ENCODE assay signal across 15 mouse cellular contexts in genomic region chr6:134120227-134120626, GRCm38 (mm10).
A peak's percentile ranks its signal among the peaks of the same experiment; 100 is the strongest.
DNase-seq lines count a peak whose midpoint lies in the region; ATAC-seq and TF ChIP-seq lines count a peak whose summit lies in the region.
"Had no signal": no experiment of that assay in that cellular context is flagged by ENCODE, and none has a peak within 500 bp of the region (broad histone marks: within the 10 kb centered on the region; RNA-seq: fewer than 3 reads in every experiment).

No protein-coding gene starts in this region.

- TF ChIP-seq POLR2A in limb, embryonic 14.5 days (IDR thresholded peaks at IDR 0.05; ENCODE audit: borderline replicate concordance, extremely low read depth, insufficient read depth, insufficient read length), result no peak

- H3K79me2 ChIP-seq in macrophage (ENCODE audit: inconsistent target), result peaks cover 85% of the 10 kb centered on the region

- no peak overlapping the region for H3K4me3 ChIP-seq in embryonic facial prominence, embryonic 13.5 days
- H3K4me3 ChIP-seq in embryonic facial prominence, embryonic 10.5 days, result no peak overlapping the region
- H3K4me3 ChIP-seq in limb, embryonic 14.5 days (replicated peaks; ENCODE audit: low read length), result no peak overlapping the region
- no peak overlapping the region for H3K4me3 ChIP-seq in limb, embryonic 10.5 days
- no peak overlapping the region for H3K4me3 ChIP-seq in macrophage (ENCODE audit: inconsistent target)
- no peak overlapping the region for H3K4me3 ChIP-seq in hindbrain, embryonic 14.5 days (replicated peaks; ENCODE audit: low read length)
- H3K4me3 ChIP-seq: midbrain, embryonic 13.5 days had no signal

- WGBS in embryonic facial prominence, embryonic 13.5 days, result 76% methylated on average over 4 of the region's 4 CpGs
- 82% methylated on average over 4 of the region's 4 CpGs for WGBS in embryonic facial prominence, embryonic 10.5 days
- 76% methylated on average over 4 of the region's 4 CpGs for WGBS in limb, embryonic 14.5 days
- WGBS in limb, embryonic 10.5 days, result 85% methylated on average over 4 of the region's 4 CpGs
- 24% methylated on average over 4 of the region's 4 CpGs for WGBS in macrophage (ENCODE audit: missing documents)
- 91% methylated on average over 4 of the region's 4 CpGs for WGBS in hindbrain, embryonic 14.5 days

- H3K27ac ChIP-seq in embryonic facial prominence, embryonic 13.5 days, result 0 out of 2 replicates have a peak overlapping the region, but pooled peaks have one; percentile 81
- H3K27ac ChIP-seq in embryonic facial prominence, embryonic 10.5 days (replicated peaks), result no peak overlapping the region
- H3K27ac ChIP-seq in limb, embryonic 14.5 days (replicated peaks; ENCODE audit: low read depth, low read length), result 0 out of 2 replicates have a peak overlapping the region, but pooled peaks have one; percentile 19
- no peak overlapping the region for H3K27ac ChIP-seq in limb, embryonic 10.5 days
- H3K27ac ChIP-seq in macrophage, result peak overlapping the region; percentile 59
- H3K27ac ChIP-seq in hindbrain, embryonic 14.5 days, result no peak overlapping the region
- H3K27ac ChIP-seq: hindbrain, postnatal 0 days; midbrain, embryonic 13.5 days had no signal

- H3K4me2 ChIP-seq in embryonic facial prominence, embryonic 13.5 days, result no peak overlapping the region
- no peak overlapping the region for H3K4me2 ChIP-seq in limb, embryonic 14.5 days (replicated peaks; ENCODE audit: low read depth, low read length, severe bottlenecking)
- no peak overlapping the region for H3K4me2 ChIP-seq in hindbrain, embryonic 14.5 days (replicated peaks)
- H3K4me2 ChIP-seq: midbrain, embryonic 13.5 days had no signal

- peaks cover 4% of the 10 kb centered on the region; the same call in 1 of the 2 replicates for H3K36me3 ChIP-seq in embryonic facial prominence, embryonic 13.5 days
- peaks cover 27% of the 10 kb centered on the region for H3K36me3 ChIP-seq in embryonic facial prominence, embryonic 10.5 days (replicated peaks)
- H3K36me3 ChIP-seq in limb, embryonic 14.5 days (ENCODE audit: control insufficient read depth, insufficient read depth, low read length), result 0 out of 2 replicates have a peak, but pooled peaks cover 2% of the 10 kb centered on the region
- peaks cover 22% of the 10 kb centered on the region for H3K36me3 ChIP-seq in limb, embryonic 10.5 days
- H3K36me3 ChIP-seq in macrophage (ENCODE audit: inconsistent target), result no peaks in the 10 kb centered on the region
- H3K36me3 ChIP-seq in hindbrain, embryonic 14.5 days (replicated peaks; ENCODE audit: control insufficient read depth, insufficient read depth), result no peaks in the 10 kb centered on the region
- H3K36me3 ChIP-seq: midbrain, embryonic 13.5 days had no signal

- H3K27me3 ChIP-seq in embryonic facial prominence, embryonic 13.5 days, result no peaks in the 10 kb centered on the region
- H3K27me3 ChIP-seq in embryonic facial prominence, embryonic 10.5 days (replicated peaks; ENCODE audit: low read depth, poor library complexity, severe bottlenecking), result no peaks in the 10 kb centered on the region
- H3K27me3 ChIP-seq in limb, embryonic 14.5 days (ENCODE audit: control insufficient read depth, insufficient read depth, low read length), result no peaks in the 10 kb centered on the region
- no peaks in the 10 kb centered on the region for H3K27me3 ChIP-seq in limb, embryonic 10.5 days (ENCODE audit: low read depth, poor library complexity, severe bottlenecking)
- no peaks in the 10 kb centered on the region for H3K27me3 ChIP-seq in hindbrain, embryonic 14.5 days (ENCODE audit: control insufficient read depth, insufficient read depth, low read length)
- H3K27me3 ChIP-seq: midbrain, embryonic 13.5 days had no signal

- no peaks in the 10 kb centered on the region for H3K9me3 ChIP-seq in embryonic facial prominence, embryonic 13.5 days
- no peaks in the 10 kb centered on the region for H3K9me3 ChIP-seq in embryonic facial prominence, embryonic 10.5 days
- no peaks in the 10 kb centered on the region for H3K9me3 ChIP-seq in limb, embryonic 14.5 days (ENCODE audit: control insufficient read depth, low read length)
- no peaks in the 10 kb centered on the region for H3K9me3 ChIP-seq in limb, embryonic 10.5 days (replicated peaks)
- no peaks in the 10 kb centered on the region for H3K9me3 ChIP-seq in hindbrain, embryonic 14.5 days (ENCODE audit: control insufficient read depth, low read length)
- H3K9me3 ChIP-seq: midbrain, embryonic 13.5 days had no signal

- ATAC-seq in embryonic facial prominence, embryonic 13.5 days (ENCODE audit: insufficient number of reproducible peaks, insufficient read depth, low FRiP score, low TSS enrichment, low read depth), result no peak
- ATAC-seq in limb, embryonic 14.5 days (ENCODE audit: low FRiP score, low read depth), result no peak
- ATAC-seq in CD4-positive, CD25-positive, alpha-beta regulatory T cell, adult 4 months, result peak; percentile 22
- no peak for ATAC-seq in hindbrain, embryonic 14.5 days (ENCODE audit: low FRiP score)
- ATAC-seq: hindbrain, postnatal 0 days; midbrain, embryonic 13.5 days had no signal

- no peak for DNase-seq in embryonic facial prominence, embryonic 10.5 days (ENCODE audit: low spot score)
- DNase-seq in limb, embryonic 14.5 days (ENCODE audit: low spot score), result no peak
- no peak for DNase-seq in limb, embryonic 10.5 days (ENCODE audit: low spot score)
- no peak for DNase-seq in hindbrain, embryonic 14.5 days (ENCODE audit: low spot score)
- no peak for DNase-seq in embryo, embryonic 9.5 days (ENCODE audit: extremely low spot score)
- DNase-seq: cerebellum, postnatal 14 days; gastrocnemius, postnatal 10 days; layer of hippocampus, postnatal 36 days; right cerebral cortex, adult 18-20 months; thymus, adult 2 months had no signal

- peaks cover 21% of the 10 kb centered on the region for H3K4me1 ChIP-seq in embryonic facial prominence, embryonic 13.5 days
- peaks cover 22% of the 10 kb centered on the region for H3K4me1 ChIP-seq in embryonic facial prominence, embryonic 10.5 days
- H3K4me1 ChIP-seq in limb, embryonic 14.5 days (ENCODE audit: control insufficient read depth, insufficient read depth, low read length), result peaks cover 18% of the 10 kb centered on the region
- peaks cover 26% of the 10 kb centered on the region for H3K4me1 ChIP-seq in limb, embryonic 10.5 days
- no peaks in the 10 kb centered on the region for H3K4me1 ChIP-seq in hindbrain, embryonic 14.5 days (replicated peaks; ENCODE audit: control insufficient read depth, insufficient read depth, low read length)

- no peak overlapping the region for H3K9ac ChIP-seq in embryonic facial prominence, embryonic 13.5 days
- no peak overlapping the region for H3K9ac ChIP-seq in limb, embryonic 14.5 days (ENCODE audit: low read depth, low read length, severe bottlenecking)
- H3K9ac ChIP-seq in hindbrain, embryonic 14.5 days, result no peak overlapping the region
- H3K9ac ChIP-seq: midbrain, embryonic 13.5 days had no signal

Comparison
In these comparisons a context has a peak if more than half of its experiments do, and no peak if none do; other contexts are left out.
1. H3K27ac ChIP-seq: peak in embryonic facial prominence, embryonic 13.5 days (single experiment), limb, embryonic 14.5 days (single experiment) and macrophage (single experiment); none in embryonic facial prominence, embryonic 10.5 days (single experiment), limb, embryonic 10.5 days (single experiment) and hindbrain, embryonic 14.5 days (single experiment).